Mouse (Mus musculus) embryonic facial prominence, embryonic 12.5 days (tissue): ENCODE results near the gene Gorasp2. TPM values are rescaled to one million over a fixed set of nuclear protein-coding genes. Genes with fewer than 3 reads are reported as not detected.

Experiments
- ATAC-seq: fragments of 200-750 bp; cut with Nextera tagmentation; 2 replicates; pipeline ENCODE4 v1.8.0; 2017; ENCODE audit not compliant: insufficient number of reproducible peaks, insufficient read depth, low FRiP score, low TSS enrichment
- H3K27ac ChIP-seq: fragments of 300-500 bp; sonication (generic); 2 replicates; pipeline ENCODE4 v1.5.1; 2016; ENCODE audit warnings: mild to moderate bottlenecking
- H3K27me3 ChIP-seq: fragments of 300-500 bp; sonication (generic); 2 replicates; pipeline ENCODE4 v1.6.1; 2016; ENCODE audit warnings: mild to moderate bottlenecking, moderate library complexity
- H3K36me3 ChIP-seq: fragments of 300-500 bp; sonication (generic); 2 replicates; pipeline ENCODE4 v1.6.1; 2016; ENCODE audit warnings: mild to moderate bottlenecking
- H3K4me1 ChIP-seq: fragments of 300-500 bp; sonication (generic); 2 replicates; pipeline ENCODE4 v1.6.1; 2016
- H3K4me2 ChIP-seq: fragments of 300-500 bp; sonication (generic); replicated peaks from 2 replicates; pipeline ENCODE4 v1.6.1; 2016; ENCODE audit warnings: mild to moderate bottlenecking, moderate library complexity
- H3K4me3 ChIP-seq: fragments of 300-500 bp; sonication (generic); 2 replicates; pipeline ENCODE4 v1.5.1; 2016; ENCODE audit warnings: mild to moderate bottlenecking
- H3K9ac ChIP-seq: fragments of 300-500 bp; sonication (generic); 2 replicates; pipeline ENCODE4 v1.6.1; 2016; ENCODE audit warnings: mild to moderate bottlenecking, moderate library complexity
- H3K9me3 ChIP-seq: fragments of 300-500 bp; sonication (generic); 2 replicates; pipeline ENCODE4 v1.6.1; 2016; ENCODE audit warnings: mild to moderate bottlenecking, moderate library complexity
- WGBS: fragments of 180-500 bp; shearing (Covaris S2); methylation state at CpG from one replicate; pipeline ENCODE4 v1.1.7; 2016; 5-methylcytosine and 5-hydroxymethylcytosine counted together
- polyA plus RNA-seq: library from polyadenylated mRNA; unstranded; fragments of >200 nt; fragmentation: Nextera tagmentation; extraction: Ambion mirVana; gene quantifications from 2 replicates; pipeline ENCODE4 v1.2.1, GENCODE M21; 2016

Gene Gorasp2
- polyA plus RNA-seq, 1 experiment from 2014 or later: 149 TPM

GRCm38 (mm10) chr2:70702403-70702802 lies 41.0 kb downstream of the Gorasp2 start:
- ATAC-seq: no peak
- no peaks in the 10 kb centered on the region for H3K36me3 ChIP-seq
- H3K4me2 ChIP-seq: no peak overlapping the region
- 42% methylated on average over 5 of the region's 5 CpGs for WGBS
- no peaks in the 10 kb centered on the region for H3K27me3 ChIP-seq
- H3K4me3 ChIP-seq: no peak overlapping the region
- H3K9me3 ChIP-seq: no peaks in the 10 kb centered on the region
- no peak overlapping the region for H3K27ac ChIP-seq
- H3K4me1 ChIP-seq: peaks cover 24% of the 10 kb centered on the region
- H3K9ac ChIP-seq: no peak overlapping the region

- peaks cover 34% of the 10 kb centered on the region for H3K36me3 ChIP-seq
- WGBS: 72% methylated on average over 13 of the region's 13 CpGs
Observed at GRCm38 (mm10) chr2:70708986-70709730, 47.8 kb downstream of the Gorasp2 start.

GRCm38 (mm10) chr2:70710236-70710635 lies 48.9 kb downstream of the Gorasp2 start:
- Histone ChIP-seq H3K9me3 (no peaks in the 10 kb centered on the region), H3K4me3 (no peak overlapping the region), H3K9ac (no peak overlapping the region), H3K27me3 (no peaks in the 10 kb centered on the region), H3K4me1 (peaks cover 8% of the 10 kb centered on the region; the same call in 1 of the 2 replicates), H3K27ac (no peak overlapping the region), H3K4me2 (no peak overlapping the region), H3K36me3 (peaks cover 40% of the 10 kb centered on the region)
- ATAC-seq: no peak
- WGBS: 92% methylated on average over 7 of the region's 7 CpGs

More at GRCm38 (mm10) chr2:70708986-70709730, 47.8 kb downstream of the Gorasp2 start:
- Histone ChIP-seq H3K4me2 (no peak overlapping the region), H3K9me3 (no peaks in the 10 kb centered on the region), H3K9ac (no peak overlapping the region), H3K27ac (no peak overlapping the region), H3K27me3 (no peaks in the 10 kb centered on the region), H3K4me1 (peaks cover 13% of the 10 kb centered on the region), H3K4me3 (no peak overlapping the region)
- no peak for ATAC-seq

GRCm38 (mm10) chr2:70710878-70711277 lies 49.5 kb downstream of the Gorasp2 start:
- WGBS: 90% methylated on average over 4 of the region's 4 CpGs
- H3K4me2 ChIP-seq: no peak overlapping the region
- H3K27ac ChIP-seq: no peak overlapping the region
- no peaks in the 10 kb centered on the region for H3K27me3 ChIP-seq
- H3K4me1 ChIP-seq: peaks cover 8% of the 10 kb centered on the region; the same call in 1 of the 2 replicates
- no peak overlapping the region for H3K4me3 ChIP-seq
- no peak overlapping the region for H3K9ac ChIP-seq
- no peak for ATAC-seq
- no peaks in the 10 kb centered on the region for H3K9me3 ChIP-seq
- peaks cover 46% of the 10 kb centered on the region for H3K36me3 ChIP-seq

GRCm38 (mm10) chr2:70723610-70724243 lies 62.4 kb downstream of the Gorasp2 start:
- WGBS: 90% methylated on average over 9 of the region's 9 CpGs

GRCm38 (mm10) chr2:70727089-70727488 lies 65.7 kb downstream of the Gorasp2 start:
- Histone ChIP-seq H3K9ac (no peak overlapping the region), H3K36me3 (peaks cover 22% of the 10 kb centered on the region), H3K27ac (no peak overlapping the region), H3K9me3 (no peaks in the 10 kb centered on the region), H3K4me3 (no peak overlapping the region), H3K4me1 (no peaks in the 10 kb centered on the region), H3K4me2 (no peak overlapping the region), H3K27me3 (no peaks in the 10 kb centered on the region)
- no peak for ATAC-seq
- 77% methylated on average over 2 of the region's 2 CpGs for WGBS

More at GRCm38 (mm10) chr2:70723610-70724243, 62.4 kb downstream of the Gorasp2 start:
- no peak overlapping the region for H3K4me2 ChIP-seq
- no peaks in the 10 kb centered on the region for H3K27me3 ChIP-seq
- no peak for ATAC-seq
- H3K36me3 ChIP-seq: peaks cover 51% of the 10 kb centered on the region
- H3K4me1 ChIP-seq: no peaks in the 10 kb centered on the region
- no peak overlapping the region for H3K9ac ChIP-seq
- no peak overlapping the region for H3K4me3 ChIP-seq
- no peak overlapping the region for H3K27ac ChIP-seq
- no peaks in the 10 kb centered on the region for H3K9me3 ChIP-seq

GRCm38 (mm10) chr2:70735534-70735933 lies 74.2 kb downstream of the Gorasp2 start:
- no peak for ATAC-seq
- Histone ChIP-seq H3K9ac (no peak overlapping the region), H3K27ac (no peak overlapping the region), H3K9me3 (no peaks in the 10 kb centered on the region), H3K4me3 (no peak overlapping the region), H3K27me3 (no peaks in the 10 kb centered on the region), H3K4me1 (no peaks in the 10 kb centered on the region), H3K36me3 (peaks cover 19% of the 10 kb centered on the region), H3K4me2 (no peak overlapping the region)
- 77% methylated on average over 4 of the region's 4 CpGs for WGBS

GRCm38 (mm10) chr2:70736008-70736407 lies 74.6 kb downstream of the Gorasp2 start:
- Histone ChIP-seq H3K36me3 (peaks cover 22% of the 10 kb centered on the region), H3K4me1 (no peaks in the 10 kb centered on the region), H3K27ac (no peak overlapping the region), H3K9me3 (no peaks in the 10 kb centered on the region), H3K4me2 (no peak overlapping the region), H3K4me3 (no peak overlapping the region), H3K9ac (no peak overlapping the region), H3K27me3 (no peaks in the 10 kb centered on the region)
- 92% methylated on average over 5 of the region's 5 CpGs for WGBS
- no peak for ATAC-seq

- H3K27ac ChIP-seq: no peak overlapping the region
- H3K36me3 ChIP-seq: peaks cover 51% of the 10 kb centered on the region
- H3K9ac ChIP-seq: no peak overlapping the region
- H3K9me3 ChIP-seq: no peaks in the 10 kb centered on the region
- 82% methylated on average over 5 of the region's 5 CpGs for WGBS
- no peaks in the 10 kb centered on the region for H3K27me3 ChIP-seq
- H3K4me1 ChIP-seq: no peaks in the 10 kb centered on the region
- no peak overlapping the region for H3K4me3 ChIP-seq
- no peak for ATAC-seq
- H3K4me2 ChIP-seq: no peak overlapping the region
Observed at GRCm38 (mm10) chr2:70741901-70742300, 80.5 kb downstream of the Gorasp2 start.

GRCm38 (mm10) chr2:70742588-70742987 lies 81.2 kb downstream of the Gorasp2 start:
- no peak overlapping the region for H3K4me2 ChIP-seq
- peaks cover 47% of the 10 kb centered on the region for H3K36me3 ChIP-seq
- H3K27me3 ChIP-seq: no peaks in the 10 kb centered on the region
- no peak for ATAC-seq
- H3K9me3 ChIP-seq: no peaks in the 10 kb centered on the region
- no peak overlapping the region for H3K9ac ChIP-seq
- no peaks in the 10 kb centered on the region for H3K4me1 ChIP-seq
- WGBS: 86% methylated on average over 2 of the region's 2 CpGs
- no peak overlapping the region for H3K4me3 ChIP-seq
- H3K27ac ChIP-seq: no peak overlapping the region

- no peaks in the 10 kb centered on the region for H3K4me1 ChIP-seq
- no peaks in the 10 kb centered on the region for H3K9me3 ChIP-seq
- H3K27me3 ChIP-seq: no peaks in the 10 kb centered on the region
- no peak overlapping the region for H3K4me3 ChIP-seq
- H3K9ac ChIP-seq: no peak overlapping the region
- peaks cover 10% of the 10 kb centered on the region; the same call in 1 of the 2 replicates for H3K36me3 ChIP-seq
- ATAC-seq: no peak
- H3K4me2 ChIP-seq: no peak overlapping the region
- no peak overlapping the region for H3K27ac ChIP-seq
- 97% methylated on average over 2 of the region's 2 CpGs for WGBS
Observed at GRCm38 (mm10) chr2:70751655-70752054, 90.3 kb downstream of the Gorasp2 start.

- ATAC-seq: no peak
- 97% methylated on average over 5 of the region's 5 CpGs for WGBS
- Histone ChIP-seq H3K4me2 (no peak overlapping the region), H3K9me3 (no peaks in the 10 kb centered on the region), H3K9ac (no peak overlapping the region), H3K36me3 (0 out of 2 replicates have a peak, but pooled peaks cover 8% of the 10 kb centered on the region), H3K4me3 (no peak overlapping the region), H3K4me1 (no peaks in the 10 kb centered on the region), H3K27me3 (no peaks in the 10 kb centered on the region), H3K27ac (no peak overlapping the region)
Observed at GRCm38 (mm10) chr2:70752149-70752548, 90.8 kb downstream of the Gorasp2 start.
